Mouse (Mus musculus): ENCODE results near the gene Cpsf2.

The Cpsf2 gene

GRCm38 (mm10) chr12:101981559-101981958, 5.8 kb downstream of the Cpsf2 start:
- no peak for DNase-seq

- no peak for DNase-seq
Observed at GRCm38 (mm10) chr12:101982977-101983376, 7.2 kb downstream of the Cpsf2 start.

GRCm38 (mm10) chr12:101985110-101985509, 9.3 kb downstream of the Cpsf2 start:
- no peak for DNase-seq

GRCm38 (mm10) chr12:101987659-101988058, 11.9 kb downstream of the Cpsf2 start:
- no peak for DNase-seq

GRCm38 (mm10) chr12:101994576-101995467, 19.0 kb downstream of the Cpsf2 start:
- no peak for DNase-seq

- no peak for DNase-seq
Observed at GRCm38 (mm10) chr12:101998929-101999328, 23.1 kb downstream of the Cpsf2 start.

- DNase-seq = no peak
Observed at GRCm38 (mm10) chr12:102000785-102001184, 25.0 kb downstream of the Cpsf2 start.

GRCm38 (mm10) chr12:102008111-102008977, 32.6 kb downstream of the Cpsf2 start:
- no peak for DNase-seq

GRCm38 (mm10) chr12:102009551-102009950, 33.8 kb downstream of the Cpsf2 start:
- no peak for DNase-seq

- DNase-seq = no peak
Observed at GRCm38 (mm10) chr12:102014411-102014810, 38.6 kb downstream of the Cpsf2 start.

- DNase-seq = no peak
Observed at GRCm38 (mm10) chr12:102015127-102015526, 39.3 kb downstream of the Cpsf2 start.

GRCm38 (mm10) chr12:102021923-102022322, 46.1 kb downstream of the Cpsf2 start:
- no peak for DNase-seq

GRCm38 (mm10) chr12:102029184-102029583, 53.4 kb downstream of the Cpsf2 start:
- DNase-seq = no peak

- DNase-seq = no peak
Observed at GRCm38 (mm10) chr12:102029892-102030446, 54.2 kb downstream of the Cpsf2 start.

- DNase-seq = no peak
Observed at GRCm38 (mm10) chr12:102034934-102035333, 59.1 kb downstream of the Cpsf2 start.

- DNase-seq = no peak
Observed at GRCm38 (mm10) chr12:102039861-102040260, 64.1 kb downstream of the Cpsf2 start.

GRCm38 (mm10) chr12:102041699-102042098, 65.9 kb downstream of the Cpsf2 start:
- no peak for DNase-seq

- DNase-seq = no peak
Observed at GRCm38 (mm10) chr12:102042247-102042646, 66.5 kb downstream of the Cpsf2 start.

- no peak for DNase-seq
Observed at GRCm38 (mm10) chr12:102043840-102044239, 68.1 kb downstream of the Cpsf2 start.

GRCm38 (mm10) chr12:102054155-102054554, 78.4 kb downstream of the Cpsf2 start:
- no peak for DNase-seq

- DNase-seq = peak; percentile 51 to 53
Observed at GRCm38 (mm10) chr12:102055758-102056157, 80.0 kb downstream of the Cpsf2 start.

All from cerebellum, adult 18-20 months (tissue).